13 mouse cellular contexts compared by ENCODE assay signal in genomic region chr4:154764238-154764637, GRCm38 (mm10).
"Had no signal": no experiment of that assay in that cellular context is flagged by ENCODE, and none has a peak within 500 bp of the region (broad histone marks: within the 10 kb centered on the region; RNA-seq: fewer than 3 reads in every experiment).

No protein-coding gene starts in this region.

- DNase-seq: kidney, adult 8-10 months; kidney, postnatal 25 days; lung, embryonic 14.5 days; lung, postnatal 10 days; lung, postnatal 4 days; thymus, postnatal 4 days had no signal

- H3K27ac ChIP-seq: left cerebral cortex, adult 2 months; limb, embryonic 15.5 days; liver, embryonic 12.5 days; midbrain, embryonic 15.5 days; neural tube, embryonic 12.5 days had no signal

- H3K36me3 ChIP-seq: limb, embryonic 15.5 days; liver, embryonic 12.5 days; midbrain, embryonic 15.5 days; neural tube, embryonic 12.5 days had no signal

- H3K4me3 ChIP-seq: left cerebral cortex, adult 2 months; limb, embryonic 15.5 days; liver, embryonic 12.5 days; megakaryocyte, embryonic 14.5 days; midbrain, embryonic 15.5 days; neural tube, embryonic 12.5 days had no signal

- H3K4me1 ChIP-seq: liver, embryonic 12.5 days had no signal

- H3K27me3 ChIP-seq: liver, embryonic 12.5 days; midbrain, embryonic 15.5 days; neural tube, embryonic 12.5 days had no signal

- H3K9me3 ChIP-seq: limb, embryonic 15.5 days; liver, embryonic 12.5 days; megakaryocyte, embryonic 14.5 days; midbrain, embryonic 15.5 days; neural tube, embryonic 12.5 days had no signal

- ATAC-seq: intestine, postnatal 0 days; liver, embryonic 12.5 days; midbrain, embryonic 15.5 days had no signal
